Mouse (Mus musculus): ENCODE data around the gene Rnf217. TPM values are rescaled to one million over a fixed set of nuclear protein-coding genes. Genes with fewer than 3 reads are reported as not detected.

Gene Rnf217
- polyA plus RNA-seq, 1 experiment from 2014 or later: 3.3 TPM

DNA sequence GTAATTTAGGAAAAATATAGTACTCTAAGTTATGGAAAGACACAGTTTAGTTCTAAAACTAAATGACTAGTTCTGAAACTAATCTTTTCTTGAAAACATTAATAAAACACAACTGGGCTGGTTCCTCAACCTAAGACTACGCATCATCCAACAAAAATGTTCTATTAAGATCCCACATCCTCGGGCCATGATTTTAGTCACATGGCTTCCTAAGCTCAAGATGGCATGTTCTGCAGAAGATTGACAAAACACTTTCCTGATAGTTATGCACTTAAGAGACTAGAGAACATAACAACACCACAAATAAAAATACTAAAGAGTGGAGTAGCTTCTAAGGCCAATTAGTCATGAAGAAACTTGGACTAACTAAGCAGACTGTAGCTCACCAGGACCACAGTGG, 76.2 kb downstream of the Rnf217 start:
- Histone ChIP-seq H3K4me3 (ENCODE audit: low read depth, low read length) (no peak overlapping the region), H3K27ac (replicated peaks; ENCODE audit: low read depth, low read length) (no peak overlapping the region), H3K27me3 (replicated peaks; ENCODE audit: control insufficient read depth, insufficient read depth, low read length) (no peaks in the 10 kb centered on the region), H3K36me3 (ENCODE audit: control insufficient read depth, insufficient read depth, low read length) (0 out of 2 replicates have a peak, but pooled peaks cover 9% of the 10 kb centered on the region), H3K9ac (ENCODE audit: low read depth, low read length) (no peak overlapping the region), H3K4me2 (ENCODE audit: low read depth, low read length) (no peak overlapping the region), H3K9me3 (ENCODE audit: control insufficient read depth, low read length) (no peaks in the 10 kb centered on the region), H3K4me1 (ENCODE audit: control insufficient read depth, insufficient read depth, low read length) (no peaks in the 10 kb centered on the region)
- WGBS: 87% methylated on average over 2 of the region's 2 CpGs
- DNase-seq (ENCODE audit: low spot score) (no peak), ATAC-seq (ENCODE audit: low read depth) (no peak)

DNA sequence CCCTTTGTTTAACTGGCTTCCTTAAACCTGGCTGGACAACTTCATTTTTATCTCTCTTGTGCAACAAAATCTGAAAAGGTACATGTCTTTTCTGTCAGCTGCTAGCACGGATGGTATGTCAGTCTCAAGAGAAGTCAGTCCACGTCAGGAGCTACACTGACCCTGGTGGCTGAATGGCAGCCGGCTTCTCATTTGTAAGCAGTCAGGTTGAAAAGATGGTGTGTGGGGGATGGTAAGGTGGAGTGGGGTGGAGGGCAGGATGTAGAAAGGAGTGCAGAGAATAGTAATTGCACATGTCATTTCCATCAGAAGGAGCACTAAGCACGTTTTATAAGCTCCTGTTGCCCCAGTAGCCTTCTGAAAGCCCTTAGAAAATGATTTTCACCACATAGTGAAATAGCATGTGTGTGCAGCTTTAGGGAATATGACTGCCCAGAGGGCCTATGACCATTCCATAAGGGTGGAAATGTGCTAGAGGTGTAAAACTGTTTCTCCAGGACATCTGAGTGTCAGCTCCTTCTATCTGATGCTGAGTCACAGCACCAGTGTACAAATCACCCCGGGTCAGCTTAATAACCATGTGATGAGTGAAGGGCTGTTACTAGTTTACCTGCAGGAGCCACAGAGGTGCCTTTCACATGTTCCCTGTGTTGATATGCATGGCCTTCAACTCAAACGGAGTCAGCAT, 80.5 kb downstream of the Rnf217 start:
- no peak for DNase-seq (ENCODE audit: low spot score)
- Histone ChIP-seq H3K9me3 (ENCODE audit: control insufficient read depth, low read length) (no peaks in the 10 kb centered on the region), H3K9ac (ENCODE audit: low read depth, low read length) (no peak overlapping the region), H3K4me3 (ENCODE audit: low read depth, low read length) (no peak overlapping the region), H3K27me3 (replicated peaks; ENCODE audit: control insufficient read depth, insufficient read depth, low read length) (no peaks in the 10 kb centered on the region), H3K4me2 (ENCODE audit: low read depth, low read length) (no peak overlapping the region), H3K36me3 (ENCODE audit: control insufficient read depth, insufficient read depth, low read length) (no peaks in the 10 kb centered on the region), H3K27ac (replicated peaks; ENCODE audit: low read depth, low read length) (no peak overlapping the region), H3K4me1 (ENCODE audit: control insufficient read depth, insufficient read depth, low read length) (no peaks in the 10 kb centered on the region)
- WGBS: 35% methylated on average over 6 of the region's 6 CpGs
- no peak for ATAC-seq (ENCODE audit: low read depth)

DNA sequence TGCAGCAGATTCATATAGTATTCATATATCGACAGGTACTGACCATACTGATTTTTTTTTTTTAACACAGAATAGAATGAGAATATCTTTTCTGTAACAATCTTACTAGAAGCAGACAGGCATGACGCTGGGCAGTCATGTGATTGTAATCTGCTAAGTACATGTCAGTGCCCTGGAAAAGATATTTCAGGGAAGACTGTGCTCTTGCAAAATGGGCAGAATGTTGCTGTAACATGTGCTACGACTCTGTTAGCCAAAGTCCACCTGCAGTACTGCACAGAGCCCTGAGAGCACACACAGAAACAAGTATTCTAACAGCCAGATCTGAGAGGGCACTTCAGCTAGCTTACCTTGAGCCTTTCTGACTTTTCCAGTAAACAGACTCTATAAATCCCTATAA, 83.3 kb downstream of the Rnf217 start:
- 85% methylated on average over 3 of the region's 3 CpGs for WGBS
- Histone ChIP-seq H3K9me3 (ENCODE audit: control insufficient read depth, low read length) (no peaks in the 10 kb centered on the region), H3K36me3 (ENCODE audit: control insufficient read depth, insufficient read depth, low read length) (no peaks in the 10 kb centered on the region), H3K9ac (ENCODE audit: low read depth, low read length) (no peak overlapping the region), H3K4me2 (ENCODE audit: low read depth, low read length) (no peak overlapping the region), H3K27ac (replicated peaks; ENCODE audit: low read depth, low read length) (no peak overlapping the region), H3K4me3 (ENCODE audit: low read depth, low read length) (no peak overlapping the region), H3K4me1 (ENCODE audit: control insufficient read depth, insufficient read depth, low read length) (no peaks in the 10 kb centered on the region), H3K27me3 (replicated peaks; ENCODE audit: control insufficient read depth, insufficient read depth, low read length) (no peaks in the 10 kb centered on the region)
- no peak for ATAC-seq (ENCODE audit: low read depth)
- DNase-seq (ENCODE audit: low spot score): no peak

- 55% methylated on average over 1 of the region's 1 CpGs for WGBS
- Histone ChIP-seq H3K9me3 (ENCODE audit: control insufficient read depth, low read length) (no peaks in the 10 kb centered on the region), H3K4me2 (ENCODE audit: low read depth, low read length) (no peak overlapping the region), H3K36me3 (ENCODE audit: control insufficient read depth, insufficient read depth, low read length) (no peaks in the 10 kb centered on the region; the same call in 1 of the 2 replicates), H3K4me1 (ENCODE audit: control insufficient read depth, insufficient read depth, low read length) (no peaks in the 10 kb centered on the region), H3K27ac (replicated peaks; ENCODE audit: low read depth, low read length) (no peak overlapping the region), H3K9ac (ENCODE audit: low read depth, low read length) (no peak overlapping the region), H3K27me3 (replicated peaks; ENCODE audit: control insufficient read depth, insufficient read depth, low read length) (no peaks in the 10 kb centered on the region), H3K4me3 (ENCODE audit: low read depth, low read length) (no peak overlapping the region)
- DNase-seq (ENCODE audit: low spot score): no peak
- no peak for ATAC-seq (ENCODE audit: low read depth)
These were observed 89.6 kb downstream of the Rnf217 start for GRCm38 (mm10) chr10:31519420-31519819.

GRCm38 (mm10) chr10:31518210-31518609, 90.8 kb downstream of the Rnf217 start:
- H3K36me3 ChIP-seq (ENCODE audit: control insufficient read depth, insufficient read depth, low read length): no peaks in the 10 kb centered on the region; the same call in 1 of the 2 replicates
- H3K4me2 ChIP-seq (ENCODE audit: low read depth, low read length): no peak overlapping the region
- H3K27ac ChIP-seq (replicated peaks; ENCODE audit: low read depth, low read length): no peak overlapping the region
- DNase-seq (ENCODE audit: low spot score): no peak
- H3K9me3 ChIP-seq (ENCODE audit: control insufficient read depth, low read length): no peaks in the 10 kb centered on the region
- WGBS: 97% methylated on average over 4 of the region's 4 CpGs
- no peak for ATAC-seq (ENCODE audit: low read depth)
- no peaks in the 10 kb centered on the region for H3K27me3 ChIP-seq (replicated peaks; ENCODE audit: control insufficient read depth, insufficient read depth, low read length)
- no peaks in the 10 kb centered on the region for H3K4me1 ChIP-seq (ENCODE audit: control insufficient read depth, insufficient read depth, low read length)
- no peak overlapping the region for H3K9ac ChIP-seq (ENCODE audit: low read depth, low read length)
- H3K4me3 ChIP-seq (ENCODE audit: low read depth, low read length): no peak overlapping the region

- no peak for DNase-seq (ENCODE audit: low spot score)
- no peaks in the 10 kb centered on the region for H3K9me3 ChIP-seq (ENCODE audit: control insufficient read depth, low read length)
- H3K27me3 ChIP-seq (replicated peaks; ENCODE audit: control insufficient read depth, insufficient read depth, low read length): no peaks in the 10 kb centered on the region
- H3K9ac ChIP-seq (ENCODE audit: low read depth, low read length): no peak overlapping the region
- 84% methylated on average over 4 of the region's 4 CpGs for WGBS
- no peaks in the 10 kb centered on the region for H3K4me1 ChIP-seq (ENCODE audit: control insufficient read depth, insufficient read depth, low read length)
- H3K4me3 ChIP-seq (ENCODE audit: low read depth, low read length): no peak overlapping the region
- H3K36me3 ChIP-seq (ENCODE audit: control insufficient read depth, insufficient read depth, low read length): no peaks in the 10 kb centered on the region; the same call in 1 of the 2 replicates
- ATAC-seq (ENCODE audit: low read depth): no peak
- no peak overlapping the region for H3K27ac ChIP-seq (replicated peaks; ENCODE audit: low read depth, low read length)
- H3K4me2 ChIP-seq (ENCODE audit: low read depth, low read length): no peak overlapping the region
These were observed 91.8 kb downstream of the Rnf217 start for GRCm38 (mm10) chr10:31517192-31517591.

DNA sequence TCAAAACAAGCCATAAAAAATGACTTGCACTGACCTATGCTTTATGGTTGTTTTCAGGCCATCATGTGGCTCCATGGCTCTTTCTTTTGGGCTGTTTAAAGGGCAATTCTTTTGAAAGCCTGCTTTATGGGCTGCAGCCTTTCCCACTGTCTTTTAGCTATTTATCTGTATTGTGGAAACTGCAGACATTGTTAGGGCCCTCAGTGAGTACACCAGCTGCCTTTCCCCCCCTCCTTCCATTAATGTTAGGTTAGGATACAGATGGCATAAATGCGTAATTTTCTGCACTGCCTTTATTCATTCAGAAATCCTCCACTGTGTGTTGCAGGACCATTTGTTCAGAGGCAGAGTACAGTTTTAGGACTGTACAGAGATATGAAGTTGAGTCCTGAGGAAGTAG, 93.1 kb downstream of the Rnf217 start:
- Histone ChIP-seq H3K27me3 (replicated peaks; ENCODE audit: control insufficient read depth, insufficient read depth, low read length) (no peaks in the 10 kb centered on the region), H3K36me3 (ENCODE audit: control insufficient read depth, insufficient read depth, low read length) (no peaks in the 10 kb centered on the region; the same call in 1 of the 2 replicates), H3K27ac (replicated peaks; ENCODE audit: low read depth, low read length) (no peak overlapping the region), H3K4me2 (ENCODE audit: low read depth, low read length) (no peak overlapping the region), H3K4me1 (ENCODE audit: control insufficient read depth, insufficient read depth, low read length) (no peaks in the 10 kb centered on the region), H3K4me3 (ENCODE audit: low read depth, low read length) (no peak overlapping the region), H3K9ac (ENCODE audit: low read depth, low read length) (no peak overlapping the region), H3K9me3 (ENCODE audit: control insufficient read depth, low read length) (no peaks in the 10 kb centered on the region)
- no peak for DNase-seq (ENCODE audit: low spot score)
- ATAC-seq (ENCODE audit: low read depth): no peak
- WGBS: 89% methylated on average over 1 of the region's 1 CpGs

GRCm38 (mm10) chr10:31504134-31504551, 104.8 kb downstream of the Rnf217 start:
- no peak overlapping the region for H3K27ac ChIP-seq (replicated peaks; ENCODE audit: low read depth, low read length)
- DNase-seq (ENCODE audit: low spot score) (peak; percentile 62), ATAC-seq (ENCODE audit: low read depth) (0 out of 2 replicates have a peak, but pooled peaks have one; percentile 26)
- no peak overlapping the region for H3K4me3 ChIP-seq (ENCODE audit: low read depth, low read length)
- H3K27me3 ChIP-seq (replicated peaks; ENCODE audit: control insufficient read depth, insufficient read depth, low read length): no peaks in the 10 kb centered on the region
- H3K4me1 ChIP-seq (ENCODE audit: control insufficient read depth, insufficient read depth, low read length): no peaks in the 10 kb centered on the region
- H3K36me3 ChIP-seq (ENCODE audit: control insufficient read depth, insufficient read depth, low read length): peaks cover 21% of the 10 kb centered on the region; the same call in 1 of the 2 replicates
- H3K4me2 ChIP-seq (ENCODE audit: low read depth, low read length): no peak overlapping the region
- no peaks in the 10 kb centered on the region for H3K9me3 ChIP-seq (ENCODE audit: control insufficient read depth, low read length)
- no peak overlapping the region for H3K9ac ChIP-seq (ENCODE audit: low read depth, low read length)
- 64% methylated on average over 3 of the region's 3 CpGs for WGBS

DNA sequence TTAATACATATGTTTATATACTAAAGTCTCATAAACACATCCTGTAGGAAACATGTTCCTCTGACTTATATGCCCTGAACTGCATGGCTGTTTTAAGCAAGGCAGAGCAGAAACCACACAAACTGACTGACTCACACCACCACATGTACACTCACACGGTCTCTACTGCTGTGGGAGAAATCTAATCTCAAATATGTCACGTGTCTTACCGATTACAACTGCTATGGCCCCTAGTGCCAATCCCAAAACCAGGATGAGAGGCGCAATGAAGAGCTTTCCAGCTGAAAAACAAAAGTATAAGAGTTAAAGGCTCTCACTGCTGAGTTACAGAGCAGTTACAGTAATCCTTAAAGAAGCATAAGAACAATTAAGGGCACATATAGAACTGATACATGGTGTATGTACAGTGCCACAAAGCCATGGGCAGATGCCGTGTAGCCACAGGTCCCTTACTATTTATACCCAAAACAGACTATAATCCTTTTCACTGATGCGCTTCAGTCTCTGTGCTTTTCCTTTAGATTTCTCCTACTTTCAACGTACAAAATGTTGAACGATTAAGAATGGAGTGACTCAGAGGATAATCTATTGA, 105.3 kb downstream of the Rnf217 start:
- Histone ChIP-seq H3K9ac (ENCODE audit: low read depth, low read length) (no peak overlapping the region), H3K9me3 (ENCODE audit: control insufficient read depth, low read length) (no peaks in the 10 kb centered on the region), H3K4me3 (ENCODE audit: low read depth, low read length) (no peak overlapping the region), H3K4me2 (ENCODE audit: low read depth, low read length) (no peak overlapping the region), H3K27me3 (replicated peaks; ENCODE audit: control insufficient read depth, insufficient read depth, low read length) (no peaks in the 10 kb centered on the region), H3K4me1 (ENCODE audit: control insufficient read depth, insufficient read depth, low read length) (no peaks in the 10 kb centered on the region), H3K27ac (replicated peaks; ENCODE audit: low read depth, low read length) (no peak overlapping the region), H3K36me3 (ENCODE audit: control insufficient read depth, insufficient read depth, low read length) (peaks cover 21% of the 10 kb centered on the region; the same call in 1 of the 2 replicates)
- DNase-seq (ENCODE audit: low spot score) (no peak), ATAC-seq (ENCODE audit: low read depth) (no peak)
- 86% methylated on average over 8 of the region's 8 CpGs for WGBS
